Mouse (Mus musculus): ENCODE data around the gene Dynlt1c.
"Not testable (repeated sequence)": the region's sequence is repeated elsewhere in the genome, so short reads cannot be mapped to it uniquely, and the experiment has no call there.

GRCm38 (mm10) chr17:6614316-6614715, 12.8 kb downstream of the Dynlt1c start:
- TF ChIP-seq TAL1, GATA1 (IDR thresholded peaks at IDR 0.05; ENCODE audit: low read length): not testable (repeated sequence)
